Mouse (Mus musculus) brain, embryonic 14.5 days (tissue): ENCODE results near the gene Phf1.

Source experiments
- CTCF ChIP-seq: fragments of 200-500 bp; IDR thresholded peaks from 2 replicates; pipeline ENCODE4 v1.5.1; 2012; ENCODE audit warnings: inconsistent platforms, mild to moderate bottlenecking, moderate library complexity, borderline replicate concordance; ENCODE audit not compliant: insufficient read depth, insufficient read length; ENCODE audit errors: extremely low read depth
- POLR2A ChIP-seq: fragments of 200-500 bp; IDR thresholded peaks from 2 replicates; pipeline ENCODE4 v1.6.1; 2012; ENCODE audit warnings: mild to moderate bottlenecking, inconsistent platforms, borderline replicate concordance; ENCODE audit not compliant: poor library complexity, insufficient read depth, insufficient read length, severe bottlenecking; ENCODE audit errors: extremely low read depth

GRCm38 (mm10) chr17:26945824-26946495 is 13.1 kb downstream of the Phf1 start:
- TF ChIP-seq POLR2A, result no peak
- TF ChIP-seq CTCF, result no peak
